Mouse (Mus musculus) neural tube, embryonic 14.5 days (tissue): ENCODE data around the gene Lmf2. TPM values are rescaled to one million over a fixed set of nuclear protein-coding genes. Genes with fewer than 3 reads are reported as not detected.

ENCODE experiments used
- ATAC-seq: fragments of 200-750 bp; cut with Nextera tagmentation; 2 replicates; pipeline ENCODE4 v1.8.0; 2017; ENCODE audit warnings: low read depth, mild to moderate bottlenecking, moderate TSS enrichment, moderate library complexity
- H3K27ac ChIP-seq: fragments of 300-500 bp; sonication (generic); 2 replicates; pipeline ENCODE4 v1.5.1; 2014; ENCODE audit warnings: low read depth, mild to moderate bottlenecking, control low read depth, low read length, moderate library complexity, mixed read lengths
- H3K27me3 ChIP-seq: fragments of 300-500 bp; sonication (generic); 2 replicates; pipeline ENCODE4 v1.6.1; 2014; ENCODE audit warnings: low read length; ENCODE audit not compliant: control insufficient read depth, insufficient read depth
- H3K36me3 ChIP-seq: fragments of 300-500 bp; sonication (generic); 2 replicates; pipeline ENCODE4 v1.6.1; 2014; ENCODE audit warnings: low read length, mixed read lengths; ENCODE audit not compliant: control insufficient read depth, insufficient read depth
- H3K4me1 ChIP-seq: fragments of 300-500 bp; sonication (generic); 2 replicates; pipeline ENCODE4 v1.6.1; 2014; ENCODE audit warnings: low read length; ENCODE audit not compliant: control insufficient read depth, insufficient read depth
- H3K4me2 ChIP-seq: fragments of 300-500 bp; sonication (generic); 2 replicates; pipeline ENCODE4 v1.6.1; 2014; ENCODE audit warnings: mild to moderate bottlenecking, low read depth, low read length, control low read depth
- H3K4me3 ChIP-seq: fragments of 300-500 bp; sonication (generic); 2 replicates; pipeline ENCODE4 v1.5.1; 2014; ENCODE audit warnings: low read depth, low read length, control low read depth, mixed read lengths
- H3K9ac ChIP-seq: fragments of 300-500 bp; sonication (generic); replicated peaks from 2 replicates; pipeline ENCODE4 v1.6.1; 2014; ENCODE audit warnings: low read depth, mild to moderate bottlenecking, control low read depth, low read length, mixed read lengths
- H3K9me3 ChIP-seq: fragments of 300-500 bp; sonication (generic); 2 replicates; pipeline ENCODE4 v1.6.1; 2016; ENCODE audit warnings: low read length; ENCODE audit not compliant: control insufficient read depth
- WGBS: fragments of 180-500 bp; shearing (Covaris S2); extraction: QIAGEN DNeasy Blood & Tissue Kit; methylation state at CpG from one replicate; pipeline ENCODE4 v1.1.7; 2014; 5-methylcytosine and 5-hydroxymethylcytosine counted together
- polyA plus RNA-seq: library from polyadenylated mRNA; unstranded; fragments of >200 nt; fragmentation: Nextera tagmentation; extraction: Ambion mirVana; gene quantifications from 2 replicates; pipeline ENCODE4 v1.2.1, GENCODE M21; 2014

The Lmf2 gene
- polyA plus RNA-seq, 1 experiment from 2014 or later = 19.8 TPM

DNA sequence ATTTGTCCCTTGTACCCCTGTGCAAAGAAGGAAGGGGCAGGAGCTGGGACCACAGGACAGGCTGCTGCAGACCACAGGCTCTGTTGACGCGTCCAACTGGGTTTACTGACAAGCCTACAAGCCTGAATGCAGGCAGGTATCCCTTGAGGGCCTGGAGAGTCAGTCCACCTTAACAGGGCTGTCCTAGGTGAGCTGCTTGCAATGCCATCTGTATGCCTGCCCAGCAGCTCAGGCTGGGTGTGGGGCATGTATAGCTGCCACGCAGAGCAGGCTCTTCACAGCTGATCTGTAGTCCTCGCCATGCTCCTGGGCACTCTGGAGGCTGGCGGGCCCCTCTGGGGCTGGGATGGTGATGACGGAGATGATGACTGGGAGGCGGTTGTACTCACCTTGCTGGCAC, 29.2 kb upstream of the Lmf2 start, which contains the start of gene Klhdc7b:
Gene Klhdc7b (plus strand): TSS at position 301 of the 400 bp plus-strand sequence.
- H3K9me3 ChIP-seq = no peaks in the 10 kb centered on the region
- no peak for ATAC-seq
- no peak within 1 kb of the TSS for H3K4me3 ChIP-seq
- H3K4me1 ChIP-seq = no peaks in the 10 kb centered on the region
- 92% methylated on average over 7 of the region's 7 CpGs for WGBS
- peaks cover under 1% of the 10 kb centered on the region; the same call in 1 of the 2 replicates for H3K27me3 ChIP-seq
- H3K9ac ChIP-seq = no peak within 1 kb of the TSS
- no peak within 1 kb of the TSS for H3K27ac ChIP-seq
- H3K4me2 ChIP-seq = no peak within 1 kb of the TSS
- no peaks in the 10 kb centered on the region for H3K36me3 ChIP-seq

DNA sequence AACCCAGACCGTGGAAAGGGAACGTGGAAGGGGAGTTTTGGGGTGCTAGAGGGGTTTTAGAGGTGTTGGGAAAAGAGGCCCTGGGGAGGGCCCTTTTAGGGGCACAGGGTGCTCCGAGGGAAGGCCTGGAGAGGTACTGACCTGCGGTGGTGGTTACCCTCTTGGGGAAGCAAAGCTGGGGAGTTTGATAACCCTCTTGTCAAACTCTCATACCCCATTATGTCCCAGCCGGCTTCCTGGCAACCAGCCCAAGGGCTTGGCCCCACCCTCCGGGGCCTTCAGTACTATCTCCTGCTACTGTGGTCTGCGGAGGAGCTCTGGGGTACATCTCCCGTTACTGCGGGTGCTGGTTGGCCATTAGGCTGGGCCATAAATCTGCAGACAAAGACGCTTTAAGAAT, 24.0 kb upstream of the Lmf2 start:
- Histone ChIP-seq H3K4me1 (peaks cover 10% of the 10 kb centered on the region; the same call in 1 of the 2 replicates), H3K36me3 (no peaks in the 10 kb centered on the region), H3K9me3 (no peaks in the 10 kb centered on the region), H3K9ac (no peak overlapping the region), H3K4me3 (peak overlapping the region; percentile 23; the same call in 1 of the 2 replicates), H3K27me3 (peaks cover 26% of the 10 kb centered on the region), H3K4me2 (peak overlapping the region; percentile 55), H3K27ac (no peak overlapping the region)
- no peak for ATAC-seq
- WGBS = 4% methylated on average over 10 of the region's 10 CpGs

DNA sequence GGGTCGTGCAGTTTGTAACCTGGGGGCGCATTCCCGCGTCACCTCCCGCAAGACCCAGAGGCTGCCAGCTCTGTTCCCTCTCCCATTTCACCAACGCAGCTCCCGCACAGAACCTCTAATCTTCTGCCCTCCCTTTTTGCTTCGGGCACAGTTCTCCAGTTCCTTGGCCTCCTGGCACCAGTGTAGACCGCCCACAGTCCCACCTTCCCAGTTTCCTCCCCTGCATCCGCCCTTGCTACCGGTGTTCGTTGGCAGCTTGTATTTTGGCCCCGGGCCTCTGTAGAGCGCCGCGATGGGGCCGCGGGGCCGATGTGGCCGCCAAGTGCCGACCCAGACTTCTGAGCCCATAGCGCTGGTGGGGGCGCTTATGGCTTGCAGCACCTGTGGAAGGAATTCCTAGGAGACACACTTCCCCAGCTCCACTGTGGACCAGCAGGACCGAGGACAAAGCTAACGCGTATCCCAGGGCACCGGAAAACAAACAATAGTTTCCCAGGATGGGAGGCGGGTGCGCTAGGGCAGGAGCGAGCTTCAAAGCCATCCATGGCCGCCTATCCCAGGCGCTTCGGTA, 23.5 kb upstream of the Lmf2 start, which contains the start of gene Odf3b:
Gene Odf3b (minus strand): TSS at position 452 of the 571 bp plus-strand sequence.
- Histone ChIP-seq H3K36me3 (no peaks in the 10 kb centered on the region), H3K4me2 (peak within 1 kb of the TSS; percentile 55), H3K27ac (no peak within 1 kb of the TSS), H3K9me3 (no peaks in the 10 kb centered on the region), H3K9ac (peak within 1 kb of the TSS; percentile 25), H3K4me1 (peaks cover 14% of the 10 kb centered on the region; the same call in 1 of the 2 replicates), H3K27me3 (peaks cover 26% of the 10 kb centered on the region), H3K4me3 (peak within 1 kb of the TSS; percentile 23)
- 1% methylated on average over 29 of the region's 33 CpGs for WGBS
- no peak for ATAC-seq

DNA sequence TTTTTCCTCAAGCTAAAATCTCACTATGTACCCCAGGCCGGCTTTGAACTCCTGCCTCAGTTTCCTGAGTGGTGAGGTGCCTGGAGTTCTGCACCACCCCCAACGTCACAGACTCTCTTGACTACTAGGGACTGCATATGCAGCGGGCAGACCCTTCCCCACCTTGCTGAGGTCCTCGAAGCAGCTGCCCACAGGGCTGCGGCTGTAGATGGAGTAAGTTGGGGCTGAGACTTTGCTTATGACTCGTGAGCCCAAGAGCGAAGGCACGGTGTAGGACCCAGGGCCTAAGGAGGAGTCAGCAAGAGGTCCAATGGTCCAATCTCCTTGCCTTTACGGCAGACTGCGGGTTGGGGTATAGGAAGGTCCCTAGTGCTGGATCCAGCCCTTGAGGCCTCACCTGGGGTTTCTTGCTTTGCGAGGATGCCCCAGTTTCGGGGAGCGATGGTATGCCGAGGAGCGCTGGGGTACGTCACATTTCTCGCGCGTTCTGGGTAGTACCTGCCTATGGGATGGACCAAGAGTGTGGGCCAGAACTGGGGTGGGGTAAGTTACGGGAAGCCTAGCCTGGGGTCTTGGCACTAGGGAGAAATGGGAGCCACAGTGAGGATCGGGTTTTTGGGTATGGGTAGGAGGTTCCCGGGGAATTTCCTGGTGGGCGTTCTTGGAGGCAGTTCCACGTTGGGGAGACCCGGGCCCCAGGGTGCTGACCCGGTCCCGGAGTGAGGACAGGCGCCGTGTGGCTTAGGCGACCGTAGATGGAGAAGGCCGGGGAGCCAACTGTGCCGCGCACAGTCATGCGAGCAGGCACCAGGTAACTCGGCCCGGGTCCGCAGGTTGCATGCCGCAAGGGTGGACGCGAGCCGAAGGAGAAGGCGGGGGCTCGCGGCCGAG, 22.7 kb upstream of the Lmf2 start:
- peak overlapping the region; percentile 55 for H3K4me2 ChIP-seq
- H3K36me3 ChIP-seq = no peaks in the 10 kb centered on the region
- no peaks in the 10 kb centered on the region for H3K9me3 ChIP-seq
- H3K4me3 ChIP-seq = peak overlapping the region; percentile 23
- H3K4me1 ChIP-seq = peaks cover 16% of the 10 kb centered on the region
- peaks cover 26% of the 10 kb centered on the region for H3K27me3 ChIP-seq
- peak overlapping the region; percentile 25 for H3K9ac ChIP-seq
- H3K27ac ChIP-seq = no peak overlapping the region
- WGBS = 11% methylated on average over 46 of the region's 46 CpGs
- no peak for ATAC-seq

DNA sequence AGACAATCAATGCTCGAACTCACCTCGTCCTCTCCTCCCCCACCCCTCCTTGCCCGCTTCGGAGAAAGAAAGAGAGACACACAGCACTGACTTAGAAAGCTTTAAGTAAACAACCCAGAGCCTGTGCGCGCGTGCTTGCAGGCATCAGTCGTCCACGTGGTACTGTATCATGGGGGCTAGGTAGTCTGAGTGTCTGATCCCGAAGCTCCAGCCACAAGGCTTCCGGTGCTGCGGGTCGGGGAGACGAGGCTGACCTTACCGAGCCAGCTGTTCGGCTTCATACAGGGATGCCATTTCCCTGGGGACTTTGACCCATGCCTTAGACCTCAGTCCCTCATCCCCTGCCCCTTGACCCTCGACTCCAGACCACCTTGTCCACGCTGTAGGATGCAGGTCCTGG, 21.9 kb upstream of the Lmf2 start:
- peaks cover 24% of the 10 kb centered on the region for H3K4me1 ChIP-seq
- H3K36me3 ChIP-seq = no peaks in the 10 kb centered on the region; the same call in 1 of the 2 replicates
- no peak for ATAC-seq
- peaks cover 26% of the 10 kb centered on the region for H3K27me3 ChIP-seq
- H3K27ac ChIP-seq = no peak overlapping the region
- WGBS = 5% methylated on average over 18 of the region's 18 CpGs
- no peak overlapping the region for H3K4me2 ChIP-seq
- H3K9ac ChIP-seq = no peak overlapping the region
- no peak overlapping the region for H3K4me3 ChIP-seq
- no peaks in the 10 kb centered on the region for H3K9me3 ChIP-seq

DNA sequence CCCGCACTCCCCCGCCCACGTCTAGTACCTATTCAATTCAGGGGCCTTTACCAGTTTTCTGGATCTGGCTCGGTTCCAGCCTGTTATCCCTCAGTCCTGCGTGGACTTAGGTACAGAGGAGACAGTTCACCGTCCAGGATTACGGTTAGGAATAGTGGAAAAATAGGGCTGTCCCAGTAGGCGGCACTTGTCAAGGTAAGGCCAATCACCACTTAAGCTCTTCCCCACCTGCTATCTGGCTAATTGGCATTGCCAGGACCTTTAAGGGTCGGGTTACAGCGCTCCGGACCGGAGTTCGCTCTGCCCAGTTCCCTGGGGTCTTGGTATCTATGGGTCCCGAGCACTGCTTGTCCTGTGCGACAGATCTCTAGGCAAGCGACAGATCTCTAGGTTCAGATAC, 21.5 kb upstream of the Lmf2 start, which contains the start of gene Tymp:
Gene Tymp (minus strand): TSS at position 83 of the 400 bp plus-strand sequence.
- H3K4me3 ChIP-seq = no peak within 1 kb of the TSS
- H3K9ac ChIP-seq = no peak within 1 kb of the TSS
- WGBS = 24% methylated on average over 16 of the region's 16 CpGs
- H3K27ac ChIP-seq = no peak within 1 kb of the TSS
- no peak for ATAC-seq
- peaks cover 3% of the 10 kb centered on the region for H3K36me3 ChIP-seq
- H3K4me2 ChIP-seq = no peak within 1 kb of the TSS
- peaks cover 24% of the 10 kb centered on the region for H3K4me1 ChIP-seq
- no peaks in the 10 kb centered on the region for H3K9me3 ChIP-seq
- peaks cover 26% of the 10 kb centered on the region for H3K27me3 ChIP-seq

DNA sequence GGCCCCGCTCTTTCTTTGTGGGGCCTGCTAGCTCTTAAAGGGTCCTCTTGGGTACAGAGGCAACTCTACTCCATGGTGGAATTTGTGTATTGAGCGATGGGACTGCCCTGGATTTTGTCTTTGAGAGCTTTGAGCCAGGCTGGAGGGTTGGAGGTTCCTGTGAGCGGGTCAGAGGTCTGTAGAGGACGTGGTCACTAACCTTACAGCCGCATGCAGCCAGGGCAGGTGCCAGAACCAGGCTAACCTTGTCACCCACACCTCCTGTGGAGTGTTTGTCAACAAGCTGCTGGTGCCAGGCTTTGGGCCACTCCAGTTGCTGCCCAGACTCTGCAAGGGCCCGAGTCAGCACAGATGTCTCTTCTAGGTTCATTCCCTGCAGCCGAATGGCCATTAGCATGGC, 20.6 kb upstream of the Lmf2 start:
- Histone ChIP-seq H3K27me3 (peaks cover 26% of the 10 kb centered on the region), H3K36me3 (peaks cover 13% of the 10 kb centered on the region), H3K4me1 (peaks cover 24% of the 10 kb centered on the region), H3K9me3 (no peaks in the 10 kb centered on the region), H3K4me2 (no peak overlapping the region), H3K9ac (no peak overlapping the region), H3K4me3 (no peak overlapping the region), H3K27ac (no peak overlapping the region)
- no peak for ATAC-seq
- 81% methylated on average over 7 of the region's 7 CpGs for WGBS

DNA sequence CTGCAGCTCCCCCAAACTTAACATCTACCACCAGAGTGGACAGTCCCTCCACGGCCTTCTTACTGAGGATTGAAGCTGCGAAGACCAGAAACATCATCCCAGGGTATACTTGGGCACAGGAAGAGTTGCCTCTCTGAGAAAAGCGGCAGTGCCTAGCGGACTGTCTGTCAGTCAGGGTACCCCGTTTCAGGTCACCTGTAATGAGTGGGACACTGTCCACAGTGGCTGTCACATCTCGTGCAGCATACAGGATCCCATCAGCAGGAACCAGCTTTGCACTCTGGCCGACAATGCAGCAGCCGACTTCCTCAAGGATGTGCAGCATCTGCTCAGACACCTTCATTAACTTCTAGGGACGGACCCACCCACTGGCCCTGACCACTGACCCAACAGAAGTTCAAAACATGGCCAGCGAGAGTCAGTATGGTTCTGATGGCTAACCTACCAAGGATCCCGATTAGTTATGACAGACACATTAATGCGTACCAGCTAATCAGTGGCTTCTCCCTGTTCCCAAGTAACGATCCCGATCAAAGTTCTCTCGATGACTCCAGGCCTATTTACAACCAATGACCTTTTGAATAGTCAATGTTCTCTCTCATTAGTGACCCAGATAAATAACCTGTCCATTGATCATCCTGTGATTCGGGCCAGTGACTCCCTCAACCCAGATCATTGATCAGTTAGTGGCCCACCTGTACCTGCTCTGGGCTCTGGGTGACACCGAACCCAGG, 19.5 kb upstream of the Lmf2 start:
- H3K36me3 ChIP-seq = peaks cover 22% of the 10 kb centered on the region
- no peaks in the 10 kb centered on the region for H3K9me3 ChIP-seq
- WGBS = 92% methylated on average over 17 of the region's 17 CpGs
- no peak overlapping the region for H3K27ac ChIP-seq
- H3K4me3 ChIP-seq = no peak overlapping the region
- H3K9ac ChIP-seq = no peak overlapping the region
- H3K4me2 ChIP-seq = peak overlapping the region; percentile 74; the same call in 1 of the 2 replicates
- H3K4me1 ChIP-seq = peaks cover 24% of the 10 kb centered on the region
- ATAC-seq = no peak
- peaks cover 26% of the 10 kb centered on the region for H3K27me3 ChIP-seq
